Mouse (Mus musculus) midbrain, embryonic 15.5 days (tissue): ENCODE measurements around the gene Ctsd. TPM values are rescaled to one million over a fixed set of nuclear protein-coding genes. Genes with fewer than 3 reads are reported as not detected.
"Not testable (repeated sequence)": the region's sequence is repeated elsewhere in the genome, so short reads cannot be mapped to it uniquely, and the experiment has no call there.

Experiments
- ATAC-seq: fragments of 200-750 bp; cut with Nextera tagmentation; replicated peaks from 2 replicates; pipeline ENCODE4 v1.8.0; 2017; ENCODE audit warnings: moderate TSS enrichment
- H3K27ac ChIP-seq: fragments of 300-500 bp; sonication (generic); 2 replicates; pipeline ENCODE4 v1.5.1; 2015; ENCODE audit warnings: mild to moderate bottlenecking, inconsistent platforms
- H3K27me3 ChIP-seq: fragments of 300-500 bp; sonication (generic); replicated peaks from 2 replicates; pipeline ENCODE4 v1.6.1; 2015; ENCODE audit warnings: inconsistent platforms
- H3K36me3 ChIP-seq: fragments of 300-500 bp; sonication (generic); replicated peaks from 2 replicates; pipeline ENCODE4 v1.6.1; 2015; ENCODE audit warnings: inconsistent platforms
- H3K4me1 ChIP-seq: fragments of 300-500 bp; sonication (generic); 2 replicates; pipeline ENCODE4 v1.6.1; 2015; ENCODE audit warnings: inconsistent platforms
- H3K4me2 ChIP-seq: fragments of 300-500 bp; sonication (generic); 2 replicates; pipeline ENCODE4 v1.6.1; 2015; ENCODE audit warnings: inconsistent platforms, mild to moderate bottlenecking, moderate library complexity
- H3K4me3 ChIP-seq: fragments of 300-500 bp; sonication (generic); 2 replicates; pipeline ENCODE4 v1.5.1; 2015; ENCODE audit warnings: mild to moderate bottlenecking, inconsistent platforms
- H3K9ac ChIP-seq: fragments of 300-500 bp; sonication (generic); 2 replicates; pipeline ENCODE4 v1.6.1; 2015; ENCODE audit warnings: mild to moderate bottlenecking, inconsistent platforms
- H3K9me3 ChIP-seq: fragments of 300-500 bp; sonication (generic); 2 replicates; pipeline ENCODE4 v1.6.1; 2016; ENCODE audit warnings: inconsistent platforms
- WGBS: fragments of 180-500 bp; shearing (Covaris S2); methylation state at CpG from one replicate; pipeline ENCODE4 v1.1.7; 2015; ENCODE audit warnings: mixed read lengths; 5-methylcytosine and 5-hydroxymethylcytosine counted together
- polyA plus RNA-seq: library from polyadenylated mRNA; unstranded; fragments of >200 nt; fragmentation: Nextera tagmentation; extraction: Ambion mirVana; gene quantifications from 2 replicates; pipeline ENCODE4 v1.2.1, GENCODE M21; 2015

Gene Ctsd
- polyA plus RNA-seq, 1 experiment from 2014 or later, result 254 TPM

DNA sequence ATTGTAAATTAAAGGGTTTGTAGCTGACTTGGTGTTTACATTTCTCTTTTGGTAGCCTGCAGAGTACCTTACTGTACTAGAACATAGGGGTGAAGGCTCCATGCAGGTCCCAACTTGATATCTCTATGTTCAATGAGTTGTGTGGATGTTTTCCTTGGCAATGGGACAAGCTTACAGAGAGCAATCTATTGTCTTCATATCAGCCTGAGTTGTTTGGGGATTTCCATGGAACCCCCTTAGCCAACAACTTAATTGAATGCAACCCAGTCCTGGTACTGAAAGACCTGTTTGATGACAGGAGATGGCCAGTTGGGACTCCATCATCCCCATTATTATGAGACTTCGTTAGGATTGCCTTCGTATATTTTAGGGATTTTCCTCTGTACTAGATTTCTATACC, 30.2 kb upstream of the Ctsd start:
- Histone ChIP-seq H3K4me3 (no peak overlapping the region), H3K9ac (no peak overlapping the region), H3K36me3 (no peaks in the 10 kb centered on the region), H3K27ac (no peak overlapping the region), H3K4me1 (no peaks in the 10 kb centered on the region), H3K4me2 (no peak overlapping the region), H3K27me3 (no peaks in the 10 kb centered on the region), H3K9me3 (no peaks in the 10 kb centered on the region)
- no peak for ATAC-seq
- WGBS, result 96% methylated on average over 2 of the region's 2 CpGs

DNA sequence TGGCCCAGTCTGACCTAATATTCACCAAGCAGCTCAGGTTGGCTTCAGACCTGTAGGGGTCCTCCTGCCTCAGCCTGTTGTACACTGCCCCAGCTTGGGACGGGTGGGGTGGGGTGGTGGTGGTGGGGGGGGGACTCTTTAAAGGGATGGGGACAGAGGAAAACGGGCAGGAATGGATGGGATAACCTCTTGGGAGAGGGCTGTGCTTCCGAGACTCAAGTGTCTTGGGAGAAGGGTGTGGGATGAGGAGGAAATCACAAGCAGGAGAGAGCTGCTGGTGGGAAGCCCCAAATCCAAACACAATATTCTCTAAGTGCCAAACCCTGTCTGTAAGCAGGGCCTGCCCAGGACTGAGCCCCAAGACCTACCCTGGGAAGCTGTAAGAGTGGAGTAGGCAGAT, 28.4 kb upstream of the Ctsd start:
- no peak overlapping the region for H3K9ac ChIP-seq
- H3K4me2 ChIP-seq, result no peak overlapping the region
- no peaks in the 10 kb centered on the region for H3K9me3 ChIP-seq
- H3K27me3 ChIP-seq, result no peaks in the 10 kb centered on the region
- no peaks in the 10 kb centered on the region for H3K4me1 ChIP-seq
- no peak overlapping the region for H3K27ac ChIP-seq
- H3K4me3 ChIP-seq, result no peak overlapping the region
- ATAC-seq, result no peak
- 70% methylated on average over 3 of the region's 3 CpGs for WGBS
- no peaks in the 10 kb centered on the region for H3K36me3 ChIP-seq

DNA sequence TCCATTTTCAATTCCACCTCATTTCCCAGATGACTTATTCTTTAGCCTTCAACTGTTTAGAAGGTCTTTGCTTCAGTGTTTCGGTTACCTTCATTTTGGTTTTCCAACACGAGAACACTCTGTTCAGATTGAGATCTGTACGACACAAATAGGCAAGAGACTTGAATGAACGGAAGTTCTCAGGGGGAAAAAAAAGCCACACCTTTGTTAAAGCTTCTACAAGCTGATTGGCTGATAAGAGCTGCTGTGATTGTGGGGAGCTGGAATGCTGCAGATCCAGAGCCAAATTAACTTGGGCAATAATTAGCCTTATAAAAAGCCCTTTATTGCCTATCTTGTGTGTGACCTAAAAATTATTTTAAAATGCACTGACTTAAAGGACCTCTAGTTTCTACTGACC, 27.5 kb upstream of the Ctsd start:
- H3K4me1 ChIP-seq, result no peaks in the 10 kb centered on the region
- no peaks in the 10 kb centered on the region for H3K36me3 ChIP-seq
- no peak for ATAC-seq
- H3K27me3 ChIP-seq, result no peaks in the 10 kb centered on the region
- H3K27ac ChIP-seq, result no peak overlapping the region
- no peak overlapping the region for H3K4me3 ChIP-seq
- H3K4me2 ChIP-seq, result no peak overlapping the region
- H3K9me3 ChIP-seq, result no peaks in the 10 kb centered on the region
- H3K9ac ChIP-seq, result no peak overlapping the region
- 67% methylated on average over 4 of the region's 4 CpGs for WGBS

DNA sequence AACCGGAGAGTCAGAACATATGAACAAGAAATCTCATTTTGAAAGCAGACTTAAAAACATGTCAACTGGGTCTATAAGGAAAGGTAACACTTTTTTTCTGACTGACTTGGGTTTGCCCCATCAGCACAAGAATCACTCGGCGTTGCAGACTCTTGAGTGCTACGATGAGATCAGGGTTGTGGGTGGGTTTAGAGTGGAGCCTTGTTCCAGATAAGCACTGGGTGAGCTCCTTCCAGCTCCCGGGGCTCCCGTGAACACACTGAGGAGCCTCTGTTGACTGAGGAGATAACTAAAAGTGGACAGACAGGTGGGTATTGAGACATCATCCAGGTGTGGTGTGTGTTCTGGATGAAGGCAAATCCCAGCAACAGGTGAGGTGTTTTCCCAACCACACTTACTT, 25.4 kb upstream of the Ctsd start:
- Histone ChIP-seq H3K27ac (no peak overlapping the region), H3K4me3 (no peak overlapping the region), H3K9me3 (no peaks in the 10 kb centered on the region), H3K36me3 (no peaks in the 10 kb centered on the region), H3K27me3 (no peaks in the 10 kb centered on the region), H3K9ac (no peak overlapping the region), H3K4me1 (no peaks in the 10 kb centered on the region), H3K4me2 (no peak overlapping the region)
- WGBS, result 94% methylated on average over 6 of the region's 6 CpGs
- no peak for ATAC-seq

DNA sequence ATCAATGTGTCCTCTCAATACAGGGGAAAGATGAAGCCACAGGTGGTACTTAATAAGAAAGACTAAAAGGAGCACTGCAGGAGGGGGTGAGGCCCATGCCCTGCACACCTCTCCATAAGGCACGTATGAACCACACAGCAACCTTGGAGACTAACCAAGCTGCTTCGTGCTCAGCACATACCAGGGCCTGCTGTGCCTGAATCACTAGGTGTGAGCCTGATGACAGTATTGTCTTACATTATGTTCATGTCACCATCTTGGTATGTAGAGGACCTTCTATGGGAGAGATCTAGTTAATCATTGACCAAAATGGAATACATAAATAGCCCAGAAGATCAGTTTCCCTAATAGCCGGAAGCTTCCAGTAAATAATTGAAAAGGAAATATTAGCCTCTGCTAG, 21.8 kb upstream of the Ctsd start:
- WGBS, result 78% methylated on average over 3 of the region's 3 CpGs
- H3K4me2 ChIP-seq, result no peak overlapping the region
- H3K9me3 ChIP-seq, result no peaks in the 10 kb centered on the region
- H3K4me1 ChIP-seq, result no peaks in the 10 kb centered on the region
- H3K36me3 ChIP-seq, result no peaks in the 10 kb centered on the region
- H3K27ac ChIP-seq, result no peak overlapping the region
- H3K4me3 ChIP-seq, result no peak overlapping the region
- no peak for ATAC-seq
- H3K27me3 ChIP-seq, result no peaks in the 10 kb centered on the region
- no peak overlapping the region for H3K9ac ChIP-seq

DNA sequence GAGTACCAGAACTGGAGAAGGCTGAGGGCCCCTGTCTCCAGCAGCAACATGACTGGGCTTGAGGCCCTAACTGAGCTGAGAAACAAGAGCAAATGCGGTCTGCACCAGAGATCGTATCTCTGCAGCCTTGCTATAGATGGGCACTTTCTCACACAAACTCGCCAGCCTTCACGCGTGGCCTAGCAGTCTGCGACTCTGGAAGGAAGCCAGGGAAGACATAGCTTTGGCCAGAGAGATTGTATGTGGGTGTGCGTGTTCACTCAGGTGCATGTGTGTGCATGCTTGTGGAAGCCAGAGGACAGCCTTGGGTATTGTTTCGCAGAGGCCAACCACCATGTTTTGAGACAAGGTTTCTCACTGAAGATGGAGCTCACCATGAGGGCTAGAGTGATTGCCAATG, 20.8 kb upstream of the Ctsd start:
- H3K27me3 ChIP-seq, result no peaks in the 10 kb centered on the region
- H3K27ac ChIP-seq, result no peak overlapping the region
- H3K36me3 ChIP-seq, result no peaks in the 10 kb centered on the region
- 95% methylated on average over 8 of the region's 8 CpGs for WGBS
- H3K9ac ChIP-seq, result no peak overlapping the region
- no peaks in the 10 kb centered on the region for H3K4me1 ChIP-seq
- no peaks in the 10 kb centered on the region for H3K9me3 ChIP-seq
- H3K4me2 ChIP-seq, result no peak overlapping the region
- no peak overlapping the region for H3K4me3 ChIP-seq
- ATAC-seq, result no peak

DNA sequence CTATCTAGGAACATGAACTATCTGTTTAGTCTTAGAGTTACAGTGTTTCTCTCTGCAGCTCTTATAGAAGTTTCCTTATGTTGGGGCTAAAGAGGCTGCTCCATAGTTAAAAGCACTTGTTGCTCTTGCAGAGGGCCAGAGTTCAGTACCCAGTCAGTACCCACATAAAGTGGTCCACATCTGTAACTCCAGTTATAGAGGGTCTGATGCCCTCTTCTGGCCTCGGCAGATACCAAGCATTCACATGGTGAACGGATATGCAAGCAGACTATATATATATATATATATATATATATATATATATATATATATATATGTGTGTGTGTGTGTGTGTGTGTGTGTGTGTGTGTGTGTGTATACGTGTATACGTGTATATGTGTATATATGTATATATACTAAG, 20.1 kb upstream of the Ctsd start:
- Histone ChIP-seq H3K9ac (no peak overlapping the region), H3K4me1 (no peaks in the 10 kb centered on the region), H3K9me3 (no peaks in the 10 kb centered on the region), H3K4me3 (no peak overlapping the region), H3K4me2 (no peak overlapping the region), H3K27me3 (no peaks in the 10 kb centered on the region), H3K36me3 (no peaks in the 10 kb centered on the region), H3K27ac (no peak overlapping the region)
- 83% methylated on average over 4 of the region's 4 CpGs for WGBS
- no peak for ATAC-seq

DNA sequence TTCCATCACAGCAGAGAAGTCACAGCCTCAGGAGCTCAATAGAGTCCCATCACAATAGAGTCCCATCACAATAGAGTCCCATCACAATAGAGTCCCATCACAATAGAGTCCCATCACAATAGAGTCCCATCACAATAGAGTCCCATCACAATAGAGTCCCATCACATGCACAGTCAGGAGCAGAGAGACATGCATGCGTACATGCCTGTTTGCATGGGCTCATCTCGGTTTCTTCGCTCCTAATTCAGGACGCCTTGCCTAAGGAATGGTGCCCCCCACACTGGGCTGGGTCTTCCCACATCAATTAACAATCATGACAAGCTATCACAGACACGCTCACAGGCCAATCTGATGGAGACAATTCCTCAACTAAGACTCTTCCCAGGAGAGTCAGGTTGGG, 17.3 kb upstream of the Ctsd start:
- H3K4me1 ChIP-seq, ATAC-seq, H3K27ac ChIP-seq, H3K4me2 ChIP-seq, H3K9me3 ChIP-seq, H3K9ac ChIP-seq, H3K4me3 ChIP-seq, H3K36me3 ChIP-seq, H3K27me3 ChIP-seq: not testable (repeated sequence)
- WGBS, result 88% methylated on average over 5 of the region's 5 CpGs

DNA sequence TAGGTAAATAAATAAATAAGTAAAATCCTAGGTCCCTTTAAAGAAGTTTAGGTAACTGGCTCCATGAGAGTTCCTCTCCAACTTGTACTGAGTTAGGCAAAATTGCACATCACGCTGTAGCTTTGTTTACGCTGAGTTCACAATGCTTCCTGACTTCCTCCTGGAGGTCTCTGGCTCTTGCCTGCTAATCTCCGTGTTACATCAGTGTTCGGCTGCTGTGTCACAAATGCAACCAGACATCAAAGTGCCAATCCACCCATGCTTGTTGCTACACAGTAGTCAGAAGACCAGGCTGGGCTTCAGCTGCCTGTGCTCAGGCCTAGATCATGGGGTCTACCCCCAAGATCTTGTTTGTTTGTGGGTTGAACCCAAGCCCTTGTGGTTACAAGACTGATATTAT, 15.8 kb upstream of the Ctsd start:
- Histone ChIP-seq H3K36me3 (no peaks in the 10 kb centered on the region), H3K9me3 (no peaks in the 10 kb centered on the region), H3K4me1 (no peaks in the 10 kb centered on the region), H3K27ac (no peak overlapping the region), H3K9ac (no peak overlapping the region), H3K4me2 (no peak overlapping the region), H3K4me3 (no peak overlapping the region), H3K27me3 (no peaks in the 10 kb centered on the region)
- ATAC-seq, result no peak
- WGBS, result 75% methylated on average over 4 of the region's 4 CpGs

DNA sequence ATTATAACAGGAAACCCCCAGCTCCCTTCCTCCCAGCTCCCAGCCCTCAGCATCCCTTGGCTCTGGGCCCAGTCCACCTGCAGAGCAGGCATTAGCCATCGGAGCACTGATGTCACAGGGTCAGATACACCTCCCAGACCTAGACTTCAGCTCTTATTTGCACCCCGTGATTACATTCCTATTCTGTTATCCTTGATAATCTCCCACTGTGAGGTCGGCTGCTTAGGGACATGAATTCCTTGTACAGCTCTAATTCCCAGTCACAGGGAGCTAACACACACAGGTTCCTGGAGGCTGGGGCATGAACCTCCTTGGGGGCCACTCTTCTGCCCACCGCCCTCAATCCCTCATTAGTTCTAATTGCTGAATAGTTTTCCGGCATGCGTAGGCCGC, 12.9 kb upstream of the Ctsd start:
- no peaks in the 10 kb centered on the region for H3K36me3 ChIP-seq
- H3K9ac ChIP-seq, result no peak overlapping the region
- no peak overlapping the region for H3K27ac ChIP-seq
- 31% methylated on average over 7 of the region's 7 CpGs for WGBS
- H3K27me3 ChIP-seq, result no peaks in the 10 kb centered on the region
- H3K9me3 ChIP-seq, result no peaks in the 10 kb centered on the region
- no peak overlapping the region for H3K4me3 ChIP-seq
- H3K4me2 ChIP-seq, result no peak overlapping the region
- H3K4me1 ChIP-seq, result no peaks in the 10 kb centered on the region
- ATAC-seq, result no peak

DNA sequence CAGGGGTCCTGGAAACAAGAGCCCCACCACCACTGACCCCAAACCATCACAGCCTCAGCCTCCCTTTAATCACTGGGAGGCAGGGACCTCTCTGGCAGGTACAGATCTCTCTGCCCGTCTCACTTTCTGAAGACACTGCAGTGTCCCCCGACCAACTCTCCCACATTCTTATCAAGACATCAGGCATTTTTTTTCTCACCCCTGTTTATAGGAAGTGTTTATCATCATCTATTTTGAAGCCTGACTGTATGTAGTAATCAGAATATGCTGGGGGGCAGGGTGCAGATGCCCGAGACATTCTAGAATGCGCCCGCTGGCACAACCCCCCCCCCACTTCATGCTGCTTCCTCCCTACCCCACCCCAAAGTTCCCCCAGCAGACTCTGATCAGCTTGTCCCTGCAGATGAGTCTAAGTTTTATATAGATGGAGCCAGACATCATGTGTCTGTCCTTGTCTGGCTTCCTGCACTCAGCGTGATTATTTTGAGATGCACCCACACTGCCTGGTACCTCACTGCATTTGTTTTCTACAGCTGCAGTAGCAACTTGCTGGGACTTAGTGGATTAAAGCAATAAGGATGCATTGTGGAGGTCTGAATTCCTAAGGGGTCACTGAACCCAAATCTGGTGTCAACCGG, 12.4 kb upstream of the Ctsd start:
- Histone ChIP-seq H3K4me3 (no peak overlapping the region), H3K36me3 (no peaks in the 10 kb centered on the region), H3K9me3 (no peaks in the 10 kb centered on the region), H3K4me1 (no peaks in the 10 kb centered on the region), H3K9ac (no peak overlapping the region), H3K4me2 (no peak overlapping the region), H3K27ac (no peak overlapping the region), H3K27me3 (no peaks in the 10 kb centered on the region)
- ATAC-seq, result no peak
- 58% methylated on average over 7 of the region's 7 CpGs for WGBS

DNA sequence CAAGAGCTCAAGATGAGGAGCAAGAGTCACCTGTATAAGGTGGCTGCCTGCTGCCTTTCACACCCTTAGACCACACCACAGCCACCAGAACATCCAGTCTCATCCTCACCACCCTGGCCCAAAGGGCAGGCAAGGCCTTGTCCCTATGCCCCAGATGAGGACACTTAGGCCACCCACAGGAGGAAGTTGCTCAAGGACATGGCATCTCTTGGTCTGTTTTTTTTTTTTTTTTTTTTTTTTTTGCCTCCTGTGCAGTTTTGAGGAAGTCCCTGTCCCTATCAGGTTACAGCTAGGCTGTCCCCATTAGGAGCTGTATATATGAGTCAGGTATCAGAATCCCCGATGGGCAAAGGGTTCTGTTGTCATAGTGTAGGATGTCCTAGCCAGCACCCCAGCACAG, 11.4 kb upstream of the Ctsd start:
- Histone ChIP-seq H3K36me3 (no peaks in the 10 kb centered on the region), H3K9me3 (no peaks in the 10 kb centered on the region), H3K4me1 (no peaks in the 10 kb centered on the region), H3K27me3 (no peaks in the 10 kb centered on the region), H3K9ac (no peak overlapping the region), H3K4me3 (no peak overlapping the region), H3K4me2 (no peak overlapping the region), H3K27ac (no peak overlapping the region)
- ATAC-seq, result no peak
- WGBS, result 83% methylated on average over 1 of the region's 1 CpGs

DNA sequence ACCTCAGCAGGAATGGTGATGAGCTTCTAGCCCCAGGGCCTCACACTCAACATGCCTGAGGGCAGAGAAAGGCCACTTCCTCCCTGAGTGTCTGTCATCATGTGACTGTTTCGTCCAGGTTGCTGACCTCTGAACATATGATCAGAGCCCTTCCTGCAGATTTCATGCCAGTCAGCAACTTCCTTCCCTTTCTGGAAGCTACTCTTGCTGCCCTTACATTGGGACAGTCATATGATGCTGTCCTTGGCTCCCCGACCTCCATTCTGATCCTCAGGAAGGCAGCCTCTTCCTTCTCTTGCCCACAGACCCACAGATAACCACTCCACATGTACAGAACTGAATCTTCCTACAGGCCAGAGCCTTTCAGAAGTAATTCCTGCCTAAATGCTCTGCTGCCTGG, 10.2 kb upstream of the Ctsd start:
- Histone ChIP-seq H3K9me3 (no peaks in the 10 kb centered on the region), H3K27me3 (no peaks in the 10 kb centered on the region), H3K4me1 (no peaks in the 10 kb centered on the region), H3K9ac (no peak overlapping the region), H3K4me2 (no peak overlapping the region), H3K27ac (no peak overlapping the region), H3K36me3 (no peaks in the 10 kb centered on the region), H3K4me3 (no peak overlapping the region)
- WGBS, result 59% methylated on average over 2 of the region's 2 CpGs
- no peak for ATAC-seq

DNA sequence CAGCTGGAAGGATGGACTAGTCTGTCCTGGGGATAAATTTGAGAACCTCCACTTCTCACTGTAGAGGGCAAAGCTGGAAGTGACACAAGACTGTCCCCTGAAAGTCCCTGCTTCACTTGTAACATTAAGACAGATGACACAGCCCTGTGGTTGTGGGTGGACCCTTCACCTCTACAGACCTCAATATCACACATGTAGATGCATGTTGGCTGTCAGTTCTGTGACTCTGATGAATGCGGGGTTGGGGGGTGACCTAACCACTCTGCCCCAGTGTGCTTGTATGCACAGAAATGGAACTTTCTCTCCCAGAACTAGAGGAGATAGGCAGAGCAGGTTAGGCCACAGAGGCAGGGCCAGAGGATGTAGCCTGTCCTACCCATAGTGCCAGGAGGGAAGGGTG, 8.8 kb upstream of the Ctsd start:
- Histone ChIP-seq H3K27me3 (no peaks in the 10 kb centered on the region), H3K9me3 (no peaks in the 10 kb centered on the region), H3K4me2 (no peak overlapping the region), H3K9ac (no peak overlapping the region), H3K4me3 (no peak overlapping the region), H3K36me3 (no peaks in the 10 kb centered on the region), H3K4me1 (no peaks in the 10 kb centered on the region), H3K27ac (no peak overlapping the region)
- ATAC-seq, result no peak
- 98% methylated on average over 1 of the region's 1 CpGs for WGBS
